Mouse (Mus musculus) forebrain, embryonic 12.5 days (tissue): ENCODE results near the gene Cpne9. TPM values are rescaled to one million over a fixed set of nuclear protein-coding genes. Genes with fewer than 3 reads are reported as not detected.
A peak's percentile ranks its signal among the peaks of the same experiment; 100 is the strongest.
"Not testable (repeated sequence)": the region's sequence is repeated elsewhere in the genome, so short reads cannot be mapped to it uniquely, and the experiment has no call there.

Experiments
- ATAC-seq: fragments of 200-750 bp; cut with Nextera tagmentation; 2 replicates; pipeline ENCODE4 v1.8.0; 2017; ENCODE audit warnings: moderate TSS enrichment; ENCODE audit not compliant: low FRiP score
- H3K27ac ChIP-seq: fragments of 300-500 bp; sonication (generic); 2 replicates; pipeline ENCODE4 v1.5.1; 2016; ENCODE audit warnings: mild to moderate bottlenecking
- H3K27me3 ChIP-seq: fragments of 300-500 bp; sonication (generic); 2 replicates; pipeline ENCODE4 v1.6.1; 2016; ENCODE audit warnings: mild to moderate bottlenecking
- H3K36me3 ChIP-seq: fragments of 300-500 bp; sonication (generic); replicated peaks from 2 replicates; pipeline ENCODE4 v1.6.1; 2016; ENCODE audit warnings: mild to moderate bottlenecking
- H3K4me1 ChIP-seq: fragments of 300-500 bp; sonication (generic); 2 replicates; pipeline ENCODE4 v1.6.1; 2016
- H3K4me2 ChIP-seq: fragments of 300-500 bp; sonication (generic); 2 replicates; pipeline ENCODE4 v1.6.1; 2016; ENCODE audit warnings: mild to moderate bottlenecking, moderate library complexity
- H3K4me3 ChIP-seq: fragments of 300-500 bp; sonication (generic); replicated peaks from 2 replicates; pipeline ENCODE4 v1.5.1; 2016; ENCODE audit warnings: mild to moderate bottlenecking
- H3K9ac ChIP-seq: fragments of 300-500 bp; sonication (generic); 2 replicates; pipeline ENCODE4 v1.6.1; 2016; ENCODE audit warnings: mild to moderate bottlenecking
- H3K9me3 ChIP-seq: fragments of 300-500 bp; sonication (generic); 2 replicates; pipeline ENCODE4 v1.6.1; 2016
- WGBS: fragments of 180-500 bp; shearing (Covaris S2); methylation state at CpG from one replicate; pipeline ENCODE4 v1.1.7; 2016; 5-methylcytosine and 5-hydroxymethylcytosine counted together
- polyA plus RNA-seq: library from polyadenylated mRNA; unstranded; fragments of >200 nt; fragmentation: Nextera tagmentation; extraction: Ambion mirVana; gene quantifications from 2 replicates; pipeline ENCODE4 v1.2.1, GENCODE M21; 2016

Cpne9 gene
- polyA plus RNA-seq, 1 experiment from 2014 or later, result 0.34 TPM

DNA sequence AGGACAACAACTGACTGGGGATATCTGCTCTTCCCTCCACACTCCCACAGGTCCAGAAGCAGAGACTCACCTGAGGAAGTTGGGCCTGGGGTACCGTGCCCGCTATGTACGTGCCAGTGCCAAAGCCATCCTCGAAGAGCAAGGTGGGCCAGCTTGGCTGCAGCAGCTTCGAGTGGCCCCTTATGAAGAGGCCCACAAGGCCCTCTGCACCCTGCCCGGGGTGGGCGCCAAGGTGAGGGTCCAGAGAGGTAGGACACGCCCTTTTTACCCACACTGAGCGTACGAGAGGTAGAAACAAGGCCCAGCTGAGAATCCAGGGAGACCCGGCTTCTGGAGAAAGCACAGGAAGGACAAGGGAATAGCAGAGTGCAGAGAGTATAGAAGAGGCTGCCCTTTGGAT lies 49.6 kb downstream of the Cpne9 start:
- Histone ChIP-seq H3K4me3 (no peak overlapping the region), H3K27ac (no peak overlapping the region), H3K4me2 (no peak overlapping the region), H3K27me3 (no peaks in the 10 kb centered on the region), H3K4me1 (peaks cover 11% of the 10 kb centered on the region), H3K36me3 (peaks cover 55% of the 10 kb centered on the region), H3K9me3 (no peaks in the 10 kb centered on the region), H3K9ac (peak overlapping the region; percentile 17; the same call in 1 of the 2 replicates)
- ATAC-seq, result no peak
- 93% methylated on average over 11 of the region's 11 CpGs for WGBS

DNA sequence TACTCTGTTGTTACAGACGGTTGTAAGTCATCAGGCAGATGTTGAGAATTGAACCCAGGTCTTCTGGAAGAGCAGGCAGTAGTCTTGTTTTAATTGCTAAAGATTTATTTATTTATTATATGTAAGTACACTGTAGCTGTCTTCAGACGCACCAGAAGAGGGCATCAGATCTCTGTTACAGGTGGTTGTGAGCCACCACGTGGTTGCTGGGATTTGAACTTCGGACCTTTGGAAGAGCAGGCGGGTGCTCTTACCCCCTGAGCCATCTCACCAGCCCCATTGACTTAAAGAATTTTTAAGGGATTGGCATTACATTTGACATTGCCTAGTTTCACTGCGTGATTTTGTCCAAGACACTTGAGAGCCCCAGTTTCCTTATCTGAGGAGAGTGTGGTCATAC lies 50.6 kb downstream of the Cpne9 start:
- H3K27me3 ChIP-seq, H3K4me3 ChIP-seq, H3K4me1 ChIP-seq, H3K9ac ChIP-seq, H3K9me3 ChIP-seq, H3K4me2 ChIP-seq, ATAC-seq: not testable (repeated sequence)
- Histone ChIP-seq H3K27ac (peak overlapping the region; percentile 67; the same call in 1 of the 2 replicates), H3K36me3 (peaks cover 57% of the 10 kb centered on the region)
- WGBS, result 81% methylated on average over 6 of the region's 6 CpGs

DNA sequence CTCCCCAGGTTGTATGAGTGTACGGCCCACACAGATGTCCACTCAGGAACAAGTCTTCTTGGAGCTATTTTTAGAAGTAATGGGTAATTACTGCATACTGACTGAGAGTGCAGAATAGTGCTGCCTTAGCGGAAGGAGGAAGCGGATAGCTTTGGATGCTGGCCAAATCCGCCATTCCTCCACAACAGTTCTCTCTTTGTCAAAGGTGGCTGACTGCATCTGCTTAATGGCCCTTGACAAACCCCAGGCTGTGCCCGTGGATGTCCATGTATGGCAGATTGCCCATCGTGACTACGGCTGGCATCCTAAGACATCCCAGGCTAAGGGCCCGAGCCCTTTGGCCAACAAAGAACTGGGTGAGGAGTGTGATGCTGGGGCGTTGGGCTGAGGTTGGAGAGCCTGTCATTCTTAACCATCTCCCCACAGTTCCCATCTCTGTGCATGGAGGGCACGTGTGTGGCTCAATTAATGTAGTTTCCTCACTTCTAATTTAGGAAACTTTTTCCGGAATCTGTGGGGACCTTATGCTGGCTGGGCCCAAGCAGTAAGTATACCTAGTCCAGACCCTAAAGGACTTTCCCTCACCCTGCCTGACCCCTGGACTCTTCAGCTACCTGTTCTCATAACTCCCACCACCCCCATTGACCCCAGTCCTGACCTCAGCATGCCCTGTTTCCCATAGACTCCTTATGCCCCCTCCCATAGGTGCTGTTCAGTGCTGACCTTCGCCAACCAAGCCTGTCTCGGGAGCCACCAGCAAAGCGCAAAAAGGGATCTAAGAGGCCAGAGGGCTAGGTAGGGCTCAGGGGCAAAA lies 51.2 kb downstream of the Cpne9 start:
- H3K4me2 ChIP-seq, result no peak overlapping the region
- peak; percentile 71 for ATAC-seq
- peaks cover 4% of the 10 kb centered on the region; the same call in 1 of the 2 replicates for H3K4me1 ChIP-seq
- peak overlapping the region; percentile 67; the same call in 1 of the 2 replicates for H3K27ac ChIP-seq
- no peak overlapping the region for H3K4me3 ChIP-seq
- no peak overlapping the region for H3K9ac ChIP-seq
- no peaks in the 10 kb centered on the region for H3K27me3 ChIP-seq
- WGBS, result 70% methylated on average over 14 of the region's 14 CpGs
- no peaks in the 10 kb centered on the region for H3K9me3 ChIP-seq
- H3K36me3 ChIP-seq, result peaks cover 63% of the 10 kb centered on the region

GRCm38 (mm10) chr6:113334216-113334615 lies 52.1 kb downstream of the Cpne9 start:
- H3K27me3 ChIP-seq, result no peaks in the 10 kb centered on the region
- H3K36me3 ChIP-seq, result peaks cover 63% of the 10 kb centered on the region
- H3K4me1 ChIP-seq, result peaks cover 4% of the 10 kb centered on the region; the same call in 1 of the 2 replicates
- WGBS, result 80% methylated on average over 6 of the region's 6 CpGs
- H3K4me2 ChIP-seq, result no peak overlapping the region
- no peak overlapping the region for H3K27ac ChIP-seq
- no peak overlapping the region for H3K4me3 ChIP-seq
- ATAC-seq, result no peak
- no peaks in the 10 kb centered on the region for H3K9me3 ChIP-seq
- H3K9ac ChIP-seq, result no peak overlapping the region

GRCm38 (mm10) chr6:113336852-113337620 lies 54.9 kb downstream of the Cpne9 start:
- H3K4me3 ChIP-seq, result no peak overlapping the region
- peaks cover 4% of the 10 kb centered on the region; the same call in 1 of the 2 replicates for H3K4me1 ChIP-seq
- 80% methylated on average over 8 of the region's 8 CpGs for WGBS
- no peak overlapping the region for H3K27ac ChIP-seq
- no peak overlapping the region for H3K4me2 ChIP-seq
- no peak overlapping the region for H3K9ac ChIP-seq
- H3K36me3 ChIP-seq, result peaks cover 55% of the 10 kb centered on the region
- ATAC-seq, result no peak
- no peaks in the 10 kb centered on the region for H3K9me3 ChIP-seq
- no peaks in the 10 kb centered on the region for H3K27me3 ChIP-seq

GRCm38 (mm10) chr6:113341574-113341973 lies 59.5 kb downstream of the Cpne9 start:
- Histone ChIP-seq H3K9me3 (no peaks in the 10 kb centered on the region), H3K9ac (no peak overlapping the region), H3K27ac (no peak overlapping the region), H3K27me3 (peaks cover 6% of the 10 kb centered on the region; the same call in 1 of the 2 replicates), H3K4me2 (no peak overlapping the region), H3K4me3 (no peak overlapping the region), H3K36me3 (peaks cover 19% of the 10 kb centered on the region; the same call in 1 of the 2 replicates), H3K4me1 (peaks cover 21% of the 10 kb centered on the region)
- 91% methylated on average over 6 of the region's 6 CpGs for whole genome bisulfite sequencing
- ATAC-seq, result no peak

GRCm38 (mm10) chr6:113342297-113342696 lies 60.2 kb downstream of the Cpne9 start:
- Histone ChIP-seq H3K27me3 (peaks cover 6% of the 10 kb centered on the region; the same call in 1 of the 2 replicates), H3K9ac (no peak overlapping the region), H3K9me3 (no peaks in the 10 kb centered on the region), H3K27ac (no peak overlapping the region), H3K36me3 (peaks cover 19% of the 10 kb centered on the region; the same call in 1 of the 2 replicates), H3K4me2 (peak overlapping the region; percentile 83; the same call in 1 of the 2 replicates), H3K4me1 (peaks cover 21% of the 10 kb centered on the region), H3K4me3 (no peak overlapping the region)
- ATAC-seq, result no peak
- 42% methylated on average over 5 of the region's 7 CpGs for WGBS

- H3K27me3 ChIP-seq, result peaks cover 6% of the 10 kb centered on the region; the same call in 1 of the 2 replicates
- no peak within 1 kb of the TSS for H3K27ac ChIP-seq
- peak; percentile 85 for ATAC-seq
- peaks cover 21% of the 10 kb centered on the region for H3K4me1 ChIP-seq
- no peaks in the 10 kb centered on the region for H3K9me3 ChIP-seq
- peak within 1 kb of the TSS; percentile 58 for H3K4me3 ChIP-seq
- peak within 1 kb of the TSS; percentile 85 for H3K9ac ChIP-seq
- H3K4me2 ChIP-seq, result peak within 1 kb of the TSS; percentile 83
- peaks cover 10% of the 10 kb centered on the region; the same call in 1 of the 2 replicates for H3K36me3 ChIP-seq
- WGBS, result 17% methylated on average over 30 of the region's 32 CpGs
These were observed 61.3 kb downstream of the Cpne9 start, which contains the start of gene Camk1 for GRCm38 (mm10) chr6:113343177-113344092. Camk1 (minus strand) TSS chr6:113343984.

GRCm38 (mm10) chr6:113344321-113344720 lies 62.2 kb downstream of the Cpne9 start:
- no peaks in the 10 kb centered on the region for H3K9me3 ChIP-seq
- H3K4me3 ChIP-seq, result no peak overlapping the region
- peaks cover 6% of the 10 kb centered on the region; the same call in 1 of the 2 replicates for H3K27me3 ChIP-seq
- H3K27ac ChIP-seq, result no peak overlapping the region
- H3K4me2 ChIP-seq, result peak overlapping the region; percentile 83; the same call in 1 of the 2 replicates
- 0 out of 2 replicates have a peak, but pooled peaks cover 7% of the 10 kb centered on the region for H3K36me3 ChIP-seq
- peak overlapping the region; percentile 85; the same call in 1 of the 2 replicates for H3K9ac ChIP-seq
- 65% methylated on average over 2 of the region's 2 CpGs for WGBS
- ATAC-seq, result no peak
- H3K4me1 ChIP-seq, result peaks cover 21% of the 10 kb centered on the region

DNA sequence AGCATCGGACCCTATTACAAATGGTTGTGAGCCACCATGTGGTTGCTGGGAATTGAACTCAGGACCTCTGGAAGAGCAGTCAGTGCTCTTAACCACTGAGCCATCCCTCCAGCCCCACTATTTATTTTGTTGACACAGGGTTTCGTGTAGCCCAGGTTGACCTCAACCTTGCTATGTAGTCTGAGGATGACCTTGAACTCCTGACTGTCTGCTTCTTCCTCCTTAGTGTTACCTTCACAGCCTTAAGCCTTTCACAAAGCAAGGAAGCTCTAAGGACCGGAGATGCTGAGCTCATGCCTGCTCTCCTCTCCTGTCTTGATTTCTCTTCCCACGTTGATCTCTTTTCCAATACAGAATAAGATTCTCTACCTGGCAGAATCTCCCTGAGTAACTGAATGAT lies 64.8 kb downstream of the Cpne9 start:
- Histone ChIP-seq H3K4me2 (no peak overlapping the region), H3K27ac (no peak overlapping the region), H3K4me3 (no peak overlapping the region), H3K27me3 (peaks cover 6% of the 10 kb centered on the region; the same call in 1 of the 2 replicates), H3K9ac (no peak overlapping the region), H3K9me3 (no peaks in the 10 kb centered on the region), H3K36me3 (no peaks in the 10 kb centered on the region), H3K4me1 (peaks cover 21% of the 10 kb centered on the region)
- WGBS, result 75% methylated on average over 4 of the region's 4 CpGs
- ATAC-seq, result no peak

DNA sequence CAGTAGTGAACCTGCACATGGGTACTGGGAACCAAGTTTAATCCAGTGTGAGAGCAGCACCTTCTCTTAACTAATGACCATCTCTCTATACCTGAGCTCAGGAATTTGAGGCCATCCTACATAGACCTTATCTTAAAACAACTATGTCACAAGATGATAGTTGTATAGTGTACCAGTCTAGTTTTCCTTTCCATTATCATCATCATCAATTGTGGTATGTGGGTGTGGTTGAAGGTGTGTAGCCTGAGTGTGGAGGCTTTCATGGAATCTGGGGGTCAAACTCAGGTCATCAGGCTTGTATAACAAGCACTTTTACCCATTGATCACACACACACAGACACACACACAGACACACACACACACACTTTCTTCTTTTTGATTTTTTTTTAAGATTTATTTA lies 68.4 kb downstream of the Cpne9 start:
- no peaks in the 10 kb centered on the region for H3K27me3 ChIP-seq
- no peak overlapping the region for H3K27ac ChIP-seq
- no peaks in the 10 kb centered on the region for H3K4me1 ChIP-seq
- ATAC-seq, result no peak
- no peak overlapping the region for H3K4me2 ChIP-seq
- H3K4me3 ChIP-seq, result no peak overlapping the region
- H3K9me3 ChIP-seq, result no peaks in the 10 kb centered on the region
- H3K9ac ChIP-seq, result no peak overlapping the region
- H3K36me3 ChIP-seq, result no peaks in the 10 kb centered on the region
